7 mouse cellular contexts compared by ENCODE assay signal in genomic region chr13:94177148-94177547, GRCm38 (mm10).
A peak's percentile ranks its signal among the peaks of the same experiment; 100 is the strongest.
DNase-seq lines count a peak whose midpoint lies in the region; ATAC-seq and TF ChIP-seq lines count a peak whose summit lies in the region.

No protein-coding gene starts in this region.

- 40% methylated on average over 7 of the region's 7 CpGs for WGBS in liver, embryonic 13.5 days (ENCODE audit: insufficient replicate concordance)

- no peak overlapping the region for H3K9ac ChIP-seq in liver, embryonic 13.5 days

- peak overlapping the region; percentile 94; the same call in 1 of the 2 replicates for H3K27ac ChIP-seq in layer of hippocampus, adult 2 months
- no peak overlapping the region for H3K27ac ChIP-seq in liver, embryonic 13.5 days

- H3K4me2 ChIP-seq in liver, embryonic 13.5 days = peak overlapping the region; percentile 21; the same call in 1 of the 2 replicates

- no peaks in the 10 kb centered on the region for H3K36me3 ChIP-seq in liver, embryonic 13.5 days

- H3K4me1 ChIP-seq in liver, embryonic 13.5 days (replicated peaks) = peaks cover 56% of the 10 kb centered on the region

- peak; percentile 82 for TF ChIP-seq CTCF in layer of hippocampus, adult 2 months (conservative IDR thresholded peaks at IDR 0.05)

- H3K27me3 ChIP-seq in liver, embryonic 13.5 days = peaks cover 6% of the 10 kb centered on the region; the same call in 1 of the 2 replicates

- DNase-seq in layer of hippocampus, adult 2 months (ENCODE audit: low spot score in 2 of 2) = peak in 1 of 2 experiments; percentile 64
- no peak for DNase-seq in layer of hippocampus, postnatal 25 days (ENCODE audit: extremely low spot score in 1 of 2, low spot score in 1 of 2)
- DNase-seq in adrenal gland, postnatal 36 days = peak; percentile 54 to 69
- no peak for DNase-seq in liver, embryonic 13.5 days
- DNase-seq in thymus, postnatal 4 days = peak; percentile 73

- peak; percentile 45 for ATAC-seq in common myeloid progenitor, adult 5-6 weeks (replicated peaks; ENCODE audit: low read depth, poor library complexity, severe bottlenecking)
- peak; percentile 5; the same call in 1 of the 2 replicates for ATAC-seq in liver, embryonic 13.5 days (ENCODE audit: low read depth)
- no peak for ATAC-seq in inflammation-experienced regulatory T-cells, adult 6 months

- no peaks in the 10 kb centered on the region for H3K9me3 ChIP-seq in liver, embryonic 13.5 days (replicated peaks)

- peak overlapping the region; percentile 71; the same call in 1 of the 2 replicates for H3K4me3 ChIP-seq in layer of hippocampus, adult 2 months
- H3K4me3 ChIP-seq in liver, embryonic 13.5 days (replicated peaks) = no peak overlapping the region

Comparison
In these comparisons a context has a peak if more than half of its experiments do, and no peak if none do; other contexts are left out.
1. DNase-seq: peak in adrenal gland, postnatal 36 days (2 of 2) and thymus, postnatal 4 days (single experiment); none in layer of hippocampus, postnatal 25 days (0 of 2) and liver, embryonic 13.5 days (single experiment).